Mouse (Mus musculus) olfactory bulb, adult 2 months (tissue): ENCODE measurements around the gene Ddx25.

Experiments used
- CTCF ChIP-seq: fragments of 200-500 bp; IDR thresholded peaks from 2 replicates; pipeline ENCODE4 v1.5.1; 2012; ENCODE audit warnings: low read depth, mild to moderate bottlenecking, low read length, moderate library complexity; ENCODE audit not compliant: insufficient read depth
- POLR2A ChIP-seq: fragments of 200-500 bp; IDR thresholded peaks from 2 replicates; pipeline ENCODE4 v1.6.1; 2012; ENCODE audit warnings: mild to moderate bottlenecking, low read depth, low read length, moderate library complexity; ENCODE audit not compliant: insufficient read depth

DNA sequence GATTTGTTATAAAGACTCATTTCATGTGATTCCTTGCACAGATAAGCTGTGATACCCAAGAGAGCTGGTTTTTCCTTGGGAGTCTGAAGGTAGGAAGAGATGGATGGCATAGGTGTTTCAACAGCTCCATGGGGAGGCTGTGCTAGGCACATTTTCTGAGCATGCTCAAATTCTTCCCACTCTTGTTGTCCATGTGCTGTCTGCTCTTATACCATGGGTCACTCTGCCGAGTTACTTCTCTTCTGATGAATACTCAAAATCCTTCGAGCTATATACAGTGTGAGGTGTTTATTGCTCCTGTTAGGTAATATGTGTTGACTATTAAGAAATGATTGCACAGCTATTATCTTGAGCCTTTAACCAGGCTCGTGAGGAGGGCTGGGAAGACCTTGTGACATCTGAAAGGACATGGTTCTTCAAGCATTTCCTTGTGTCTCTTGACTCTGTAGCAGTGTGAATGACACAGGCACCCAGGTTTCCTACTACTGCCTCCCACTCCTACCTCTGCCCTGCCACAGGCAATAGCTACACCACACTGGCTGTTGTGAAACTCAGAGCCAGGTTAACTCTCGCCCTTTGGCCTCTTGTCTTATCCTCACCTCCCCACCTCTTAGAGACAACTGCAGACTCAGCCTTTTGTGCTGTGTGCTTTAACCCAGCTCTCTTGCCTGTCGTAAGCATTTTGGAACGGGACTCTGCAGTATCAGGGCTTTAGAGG lies 37.5 kb downstream of the Ddx25 start:
- TF ChIP-seq POLR2A (no peak), CTCF (no peak)
